Mouse (Mus musculus) intestine, embryonic 15.5 days (tissue): ENCODE measurements around the gene Eif2ak1. TPM values are rescaled to one million over a fixed set of nuclear protein-coding genes. Genes with fewer than 3 reads are reported as not detected.

ENCODE experiments used
- ATAC-seq: fragments of 200-750 bp; cut with Nextera tagmentation; 2 replicates; pipeline ENCODE4 v1.8.0; 2017; ENCODE audit warnings: moderate TSS enrichment, moderate library complexity
- H3K27ac ChIP-seq: fragments of 300-500 bp; sonication (generic); 2 replicates; pipeline ENCODE4 v1.5.1; 2015; ENCODE audit warnings: mild to moderate bottlenecking, inconsistent platforms
- H3K27me3 ChIP-seq: fragments of 300-500 bp; sonication (generic); replicated peaks from 2 replicates; pipeline ENCODE4 v1.6.1; 2015; ENCODE audit warnings: inconsistent platforms
- H3K36me3 ChIP-seq: fragments of 300-500 bp; sonication (generic); 2 replicates; pipeline ENCODE4 v1.6.1; 2015; ENCODE audit warnings: inconsistent platforms
- H3K4me1 ChIP-seq: fragments of 300-500 bp; sonication (generic); replicated peaks from 2 replicates; pipeline ENCODE4 v1.6.1; 2015; ENCODE audit warnings: inconsistent platforms
- H3K4me2 ChIP-seq: fragments of 300-500 bp; sonication (generic); replicated peaks from 2 replicates; pipeline ENCODE4 v1.6.1; 2015; ENCODE audit warnings: mild to moderate bottlenecking, inconsistent platforms
- H3K4me3 ChIP-seq: fragments of 300-500 bp; sonication (generic); replicated peaks from 2 replicates; pipeline ENCODE4 v1.5.1; 2015; ENCODE audit warnings: inconsistent platforms
- H3K9ac ChIP-seq: fragments of 300-500 bp; sonication (generic); 2 replicates; pipeline ENCODE4 v1.6.1; 2015; ENCODE audit warnings: inconsistent platforms
- H3K9me3 ChIP-seq: fragments of 300-500 bp; sonication (generic); 2 replicates; pipeline ENCODE4 v1.6.1; 2016; ENCODE audit warnings: inconsistent platforms
- WGBS: fragments of 180-500 bp; shearing (Covaris S2); methylation state at CpG from one replicate; pipeline ENCODE4 v1.1.7; 2015; 5-methylcytosine and 5-hydroxymethylcytosine counted together
- polyA plus RNA-seq: library from polyadenylated mRNA; unstranded; fragments of >200 nt; fragmentation: Nextera tagmentation; extraction: Ambion mirVana; gene quantifications from 2 replicates; pipeline ENCODE4 v1.2.1, GENCODE M21; 2015

The Eif2ak1 gene
- polyA plus RNA-seq, 1 experiment from 2014 or later, result 32.6 TPM

- 90% methylated on average over 11 of the region's 11 CpGs for WGBS
- no peaks in the 10 kb centered on the region for H3K9me3 ChIP-seq
- no peak overlapping the region for H3K9ac ChIP-seq
- H3K36me3 ChIP-seq, result peaks cover 12% of the 10 kb centered on the region; the same call in 1 of the 2 replicates
- 0 out of 2 replicates have a peak, but pooled peaks cover 2% of the 10 kb centered on the region for H3K4me1 ChIP-seq
- no peaks in the 10 kb centered on the region for H3K27me3 ChIP-seq
- H3K27ac ChIP-seq, result no peak overlapping the region
- ATAC-seq, result no peak
- no peak overlapping the region for H3K4me2 ChIP-seq
- H3K4me3 ChIP-seq, result no peak overlapping the region
Measured at GRCm38 (mm10) chr5:143933414-143933813, 115.8 kb downstream of the Eif2ak1 start.

GRCm38 (mm10) chr5:143933875-143934274 is 116.3 kb downstream of the Eif2ak1 start:
- H3K4me3 ChIP-seq, result no peak overlapping the region
- H3K4me2 ChIP-seq, result no peak overlapping the region
- H3K9ac ChIP-seq, result no peak overlapping the region
- H3K36me3 ChIP-seq, result peaks cover 12% of the 10 kb centered on the region; the same call in 1 of the 2 replicates
- 78% methylated on average over 1 of the region's 1 CpGs for WGBS
- ATAC-seq, result no peak
- H3K27ac ChIP-seq, result no peak overlapping the region
- H3K9me3 ChIP-seq, result no peaks in the 10 kb centered on the region
- H3K4me1 ChIP-seq, result 0 out of 2 replicates have a peak, but pooled peaks cover 2% of the 10 kb centered on the region
- no peaks in the 10 kb centered on the region for H3K27me3 ChIP-seq

DNA sequence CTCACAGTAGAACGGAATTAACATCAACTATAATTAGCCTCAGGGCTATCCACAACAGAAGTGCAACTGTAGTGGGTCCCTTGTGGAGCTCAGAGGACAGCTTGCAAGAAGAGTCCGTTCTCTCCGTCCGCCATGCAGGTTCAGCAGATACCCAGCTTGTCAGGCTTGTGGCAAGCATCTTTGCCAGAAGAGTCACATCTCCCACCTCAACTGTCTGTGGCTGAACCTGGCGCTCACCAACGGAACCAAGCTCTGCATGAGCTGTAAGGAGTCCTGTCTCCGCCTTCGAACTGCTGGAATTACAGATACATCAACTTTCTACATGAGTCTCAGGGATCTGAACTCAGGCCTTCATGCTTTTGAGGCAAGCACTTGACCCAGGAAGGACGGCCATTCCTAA is 118.6 kb downstream of the Eif2ak1 start:
- Histone ChIP-seq H3K9me3 (no peaks in the 10 kb centered on the region), H3K4me2 (no peak overlapping the region), H3K27ac (no peak overlapping the region), H3K27me3 (no peaks in the 10 kb centered on the region), H3K4me1 (0 out of 2 replicates have a peak, but pooled peaks cover 2% of the 10 kb centered on the region), H3K4me3 (no peak overlapping the region), H3K9ac (no peak overlapping the region), H3K36me3 (no peaks in the 10 kb centered on the region)
- 85% methylated on average over 9 of the region's 9 CpGs for WGBS
- ATAC-seq, result no peak

GRCm38 (mm10) chr5:143941588-143941987 is 124.0 kb downstream of the Eif2ak1 start:
- H3K27me3 ChIP-seq, result no peaks in the 10 kb centered on the region
- no peak overlapping the region for H3K4me3 ChIP-seq
- ATAC-seq, result peak; percentile 67; the same call in 1 of the 2 replicates
- H3K4me2 ChIP-seq, result no peak overlapping the region; the same call in 1 of the 2 replicates
- 18% methylated on average over 10 of the region's 10 CpGs for WGBS
- no peaks in the 10 kb centered on the region for H3K9me3 ChIP-seq
- no peak overlapping the region for H3K27ac ChIP-seq
- H3K9ac ChIP-seq, result no peak overlapping the region
- no peaks in the 10 kb centered on the region for H3K4me1 ChIP-seq
- no peaks in the 10 kb centered on the region for H3K36me3 ChIP-seq

GRCm38 (mm10) chr5:143943231-143944125 is 125.9 kb downstream of the Eif2ak1 start:
- no peak for ATAC-seq
- no peaks in the 10 kb centered on the region for H3K36me3 ChIP-seq
- no peak overlapping the region for H3K4me3 ChIP-seq
- H3K4me1 ChIP-seq, result no peaks in the 10 kb centered on the region
- no peak overlapping the region for H3K9ac ChIP-seq
- no peaks in the 10 kb centered on the region for H3K9me3 ChIP-seq
- no peak overlapping the region for H3K27ac ChIP-seq
- H3K4me2 ChIP-seq, result no peak overlapping the region
- H3K27me3 ChIP-seq, result no peaks in the 10 kb centered on the region
- 85% methylated on average over 14 of the region's 14 CpGs for WGBS

DNA sequence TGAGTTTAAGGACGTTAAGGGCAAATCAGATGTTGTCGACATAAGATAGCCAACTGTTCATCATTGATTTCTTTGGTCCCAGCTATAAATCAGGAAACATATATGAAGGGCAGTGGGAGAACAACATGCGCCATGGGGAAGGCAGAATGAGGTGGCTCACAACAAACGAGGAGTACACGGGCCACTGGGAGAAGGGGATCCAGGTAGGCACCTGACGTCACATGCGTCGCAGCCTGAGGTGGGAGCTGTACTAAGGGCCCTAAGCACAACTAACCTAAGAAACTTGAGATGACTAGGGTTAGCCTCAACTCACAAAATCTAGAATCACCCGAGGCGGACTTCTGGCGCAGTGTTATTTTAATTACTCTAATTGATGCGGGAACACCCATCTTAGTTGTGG is 130.8 kb downstream of the Eif2ak1 start:
- Histone ChIP-seq H3K9me3 (no peaks in the 10 kb centered on the region), H3K4me2 (no peak overlapping the region), H3K4me1 (no peaks in the 10 kb centered on the region), H3K27me3 (no peaks in the 10 kb centered on the region), H3K36me3 (no peaks in the 10 kb centered on the region), H3K4me3 (no peak overlapping the region), H3K9ac (no peak overlapping the region), H3K27ac (no peak overlapping the region)
- no peak for ATAC-seq
- 88% methylated on average over 12 of the region's 12 CpGs for WGBS

DNA sequence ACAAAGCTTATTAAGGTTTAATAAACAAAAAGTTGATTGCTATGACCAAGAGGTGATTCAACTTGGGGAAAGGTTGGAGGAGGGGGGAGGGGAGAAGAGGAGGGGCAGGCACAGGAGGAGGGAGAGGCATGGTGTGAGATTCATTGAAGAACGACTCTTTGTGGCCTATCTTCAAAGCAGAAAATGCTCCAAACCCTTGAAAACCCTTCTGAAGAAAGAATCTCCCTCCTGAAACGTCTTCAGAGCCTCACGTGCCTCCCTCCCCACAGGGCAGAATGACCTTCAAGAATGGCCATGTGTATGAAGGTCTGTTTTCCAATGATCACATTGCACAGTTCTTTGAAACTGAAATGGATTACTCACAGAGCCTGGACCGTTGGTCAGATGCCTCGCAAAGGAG is 132.4 kb downstream of the Eif2ak1 start:
- Histone ChIP-seq H3K27me3 (no peaks in the 10 kb centered on the region), H3K9me3 (no peaks in the 10 kb centered on the region), H3K27ac (no peak overlapping the region), H3K4me1 (no peaks in the 10 kb centered on the region), H3K4me3 (no peak overlapping the region), H3K4me2 (no peak overlapping the region), H3K36me3 (no peaks in the 10 kb centered on the region), H3K9ac (no peak overlapping the region)
- 49% methylated on average over 5 of the region's 5 CpGs for WGBS
- no peak for ATAC-seq

Other genes starting within 250 kb of the Eif2ak1 start
- 43.7 and 44.3 TPM in 2 replicates for gene Cyth3, start 195.3 kb upstream of the Eif2ak1 start, polyA plus RNA-seq
- gene Usp42, start 85.5 kb upstream of the Eif2ak1 start, polyA plus RNA-seq, result 14.8 and 15.4 TPM in 2 replicates
- 0.21 TPM in 1 of 2 replicates, not detected in the other for gene Ankrd61, start 79.9 kb downstream of the Eif2ak1 start, polyA plus RNA-seq
- gene Aimp2, start 92.1 kb downstream of the Eif2ak1 start, polyA plus RNA-seq, result 120 and 125 TPM in 2 replicates
- 21.1 and 21.5 TPM in 2 replicates for gene Pms2, start 92.2 kb downstream of the Eif2ak1 start, polyA plus RNA-seq
- 0.68 TPM in 1 of 2 replicates, not detected in the other for gene Gm42421, start 110.4 kb downstream of the Eif2ak1 start, polyA plus RNA-seq
- gene Rsph10b, start 115.2 kb downstream of the Eif2ak1 start, polyA plus RNA-seq, result 0.20 and 0.39 TPM in 2 replicates
- gene Ccz1, start 197.1 kb downstream of the Eif2ak1 start, polyA plus RNA-seq, result 69.0 and 75.7 TPM in 2 replicates
- not detected in 2 replicates for gene Ocm, start 208.9 kb downstream of the Eif2ak1 start, polyA plus RNA-seq